Mouse (Mus musculus) CD8-positive naive resting alpha-beta T cell, adult 57 days (primary cell): ENCODE measurements around the gene Syt8. TPM values are rescaled to one million over a fixed set of nuclear protein-coding genes. Genes with fewer than 3 reads are reported as not detected.

ENCODE experiments used
- total RNA-seq: library from RNA; stranded (reverse); gene quantifications from one replicate; pipeline ENCODE4 v1.2.4, GENCODE M21; 2023

Syt8 gene
- total RNA-seq: not detected

DNA sequence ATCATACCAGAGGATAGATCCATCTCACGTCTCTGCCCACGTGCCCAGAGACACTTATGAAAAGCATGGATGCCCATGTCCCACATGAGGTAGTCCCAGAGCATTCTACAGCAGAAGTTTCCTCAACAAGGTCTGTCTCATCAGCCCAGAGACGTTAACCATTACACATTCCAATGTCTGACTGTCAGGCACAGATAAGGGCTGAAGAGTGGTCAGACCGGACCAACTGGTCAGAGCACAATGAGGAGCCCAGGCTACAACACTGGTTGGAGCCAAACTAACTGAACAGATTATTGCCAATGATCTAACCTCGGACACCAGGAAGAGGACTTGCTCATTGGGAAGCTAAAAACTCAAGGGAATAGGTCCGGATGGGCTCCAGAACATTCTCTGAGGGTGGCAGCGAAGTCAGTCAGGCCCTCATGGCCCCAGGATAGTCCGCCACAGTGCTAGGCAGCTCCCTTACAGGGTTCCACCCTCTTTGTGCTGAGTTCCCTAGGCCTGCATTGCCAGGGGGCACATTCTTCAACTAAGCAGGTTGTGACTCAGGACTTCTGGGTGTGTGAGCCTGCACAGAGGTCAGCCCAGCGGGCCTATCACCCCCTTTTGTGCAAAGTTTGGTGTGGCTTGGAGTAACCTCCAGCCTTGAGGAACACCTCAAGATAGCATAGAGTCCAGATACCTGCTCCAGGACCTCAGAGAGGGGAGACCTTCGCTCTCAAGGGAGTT lies at the start of gene Syt8:
Syt8 (plus strand) TSS at position 714 of the 729 bp plus-strand sequence.

DNA sequence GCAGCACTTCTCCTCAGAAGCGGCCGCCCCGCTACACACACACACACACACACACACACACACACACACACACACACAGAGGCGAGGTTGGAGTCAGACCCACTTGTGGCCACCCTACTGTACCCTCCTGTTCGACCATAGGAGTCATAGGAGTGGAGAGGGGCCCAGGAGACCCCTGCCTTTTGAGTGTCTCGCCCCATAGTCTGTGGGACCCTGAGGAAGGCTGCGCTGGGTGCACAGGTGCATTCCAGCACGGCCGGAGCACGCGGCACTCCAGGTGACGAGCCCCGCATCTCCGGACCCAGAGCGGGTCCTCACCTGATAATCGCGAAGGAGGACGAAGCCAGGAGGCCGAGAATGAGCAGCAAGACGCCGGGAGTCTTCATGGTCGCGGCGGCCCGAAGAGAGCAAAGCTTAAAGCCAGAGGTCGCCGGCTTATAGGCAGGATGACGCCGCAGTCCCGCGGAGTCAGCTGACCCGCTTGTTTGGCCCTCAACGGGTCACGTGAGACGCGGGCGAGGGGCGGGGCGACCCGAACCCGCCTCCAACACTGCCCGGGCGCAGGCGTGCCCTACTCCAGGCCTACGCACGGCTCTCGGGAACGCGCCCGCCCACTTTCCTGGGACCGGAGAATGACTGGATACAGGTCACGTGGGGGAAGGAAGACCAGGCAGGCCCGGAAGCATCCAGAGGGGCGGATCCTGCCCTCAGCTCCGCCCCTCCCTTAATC lies 47.1 kb upstream of the Syt8 start, which contains the start of gene Ctsd:
Ctsd (minus strand) TSS at position 620 of the 730 bp plus-strand sequence.

DNA sequence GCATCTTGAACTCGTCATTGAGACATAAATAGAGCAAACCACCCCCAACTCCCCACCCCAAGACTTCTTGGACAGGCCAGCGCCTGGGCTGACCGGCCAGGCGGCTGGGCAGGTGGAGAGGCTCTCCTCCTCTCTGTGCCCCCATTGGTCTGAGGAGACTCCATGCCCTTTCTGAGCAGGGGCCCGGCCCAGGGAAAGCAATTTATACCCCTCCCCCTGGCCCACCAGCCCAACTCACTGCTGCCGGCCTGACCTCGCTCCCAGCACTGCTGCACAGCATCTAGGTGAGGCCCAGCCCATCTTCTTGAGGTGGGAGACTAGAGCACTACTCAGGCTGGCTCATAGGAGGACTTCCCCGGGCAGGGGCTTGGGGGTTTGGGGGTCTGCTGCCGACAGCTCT lies 6.9 kb downstream of the Syt8 start, which contains the start of gene Tnni2:
Tnni2 (plus strand) TSS at position 224 of the 400 bp plus-strand sequence.

DNA sequence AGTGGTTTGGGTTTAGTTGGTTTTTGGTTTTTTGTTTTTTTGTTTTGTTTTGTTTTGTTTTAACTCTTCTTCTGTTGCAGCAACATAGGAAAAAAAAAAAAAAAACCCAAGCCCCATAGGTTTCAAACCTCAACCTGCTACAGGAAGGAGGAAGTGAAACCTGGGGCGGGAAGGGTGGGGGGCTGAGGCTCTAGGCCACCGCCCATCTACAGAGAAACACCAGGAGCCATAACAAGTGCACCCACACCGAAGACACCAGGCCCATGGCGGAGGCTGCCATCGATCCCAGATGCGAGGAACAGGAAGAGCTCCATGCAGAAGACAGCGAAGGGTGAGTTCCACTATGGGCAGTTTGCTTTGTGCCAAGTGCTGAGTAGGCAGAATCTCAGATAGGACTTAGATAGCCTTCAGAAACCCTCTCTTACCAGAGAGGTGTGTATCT lies 26.0 kb downstream of the Syt8 start, which contains the start of gene Lsp1:
Lsp1 (plus strand) TSS at position 174 of the 442 bp plus-strand sequence.

Other genes starting within 250 kb of the Syt8 start
- not detected for gene Gm10153, start 244.5 kb upstream of the Syt8 start, total RNA-seq
- not detected for gene Krtap5-3, start 233.5 kb upstream of the Syt8 start, total RNA-seq
- not detected for gene Gm7579, start 223.0 kb upstream of the Syt8 start, total RNA-seq
- not detected for gene Krtap5-5, start 204.9 kb upstream of the Syt8 start, total RNA-seq
- gene Gm40460, start 193.8 kb upstream of the Syt8 start, total RNA-seq: not detected
- gene Gm2431, start 176.5 kb upstream of the Syt8 start, total RNA-seq: not detected
- not detected for gene Gm4559, start 160.5 kb upstream of the Syt8 start, total RNA-seq
- not detected for gene Krtap5-1, start 137.7 kb upstream of the Syt8 start, total RNA-seq
- not detected for gene Krtap5-4, start 131.3 kb upstream of the Syt8 start, total RNA-seq
- 14.5 TPM for gene Ifitm10, start 61.1 kb upstream of the Syt8 start, total RNA-seq
- 3.6 TPM for gene Gm49369, start 52.2 kb upstream of the Syt8 start, total RNA-seq
- gene Ctsd, start 46.8 kb upstream of the Syt8 start, total RNA-seq: 213 TPM
- gene Tnni2, start 7.0 kb downstream of the Syt8 start, total RNA-seq: not detected
- gene Lsp1, start 26.0 kb downstream of the Syt8 start, total RNA-seq: 696 TPM
- 46.5 TPM for gene Tnnt3, start 64.0 kb downstream of the Syt8 start, total RNA-seq
- 14.5 TPM for gene Mrpl23, start 97.8 kb downstream of the Syt8 start, total RNA-seq
- gene Igf2, start 232.0 kb downstream of the Syt8 start, total RNA-seq: not detected
- not detected for gene Gm49394, start 235.1 kb downstream of the Syt8 start, total RNA-seq